Mouse (Mus musculus): ENCODE measurements at regions not wholly inside any gene's neighbourhood (a gene's known extent, or its start where the extent isn't known, plus 50 kb on each side); places are given as distances from the start of the nearest gene placed in this dataset.

- TF ChIP-seq POLR2A (IDR thresholded peaks at IDR 0.05; ENCODE audit: borderline replicate concordance, insufficient read depth, low read length) = no peak
- TF ChIP-seq CTCF (IDR thresholded peaks at IDR 0.05; ENCODE audit: borderline replicate concordance, insufficient read depth, low read depth, low read length) = no peak
Measured at GRCm38 (mm10) chr15:67979451-67979850, 1478.7 kb upstream of the Lrrc6 start.
